Mouse (Mus musculus) heart, postnatal 10 days (tissue): Measurements from ENCODE around the gene Ndufa13. TPM values are rescaled to one million over a fixed set of nuclear protein-coding genes. Genes with fewer than 3 reads are reported as not detected.

Experiments used
- DNase-seq, 2 experiments: peaks; one replicate each; pipeline ENCODE4 v3.0.0; 2021
- intact Hi-C: fragments of 180-260 bp; cut with DNase I; formaldehyde crosslinking; loops from one replicate; pipeline ENCODE4 v1.15.1; 2025
- total RNA-seq, 2 experiments: library from RNA; stranded (reverse); gene quantifications; 2 replicates each; pipeline ENCODE4 v1.2.3; 2021

The Ndufa13 gene
- total RNA-seq, 2 experiments from 2014 or later: 376 to 397 TPM

DNA sequence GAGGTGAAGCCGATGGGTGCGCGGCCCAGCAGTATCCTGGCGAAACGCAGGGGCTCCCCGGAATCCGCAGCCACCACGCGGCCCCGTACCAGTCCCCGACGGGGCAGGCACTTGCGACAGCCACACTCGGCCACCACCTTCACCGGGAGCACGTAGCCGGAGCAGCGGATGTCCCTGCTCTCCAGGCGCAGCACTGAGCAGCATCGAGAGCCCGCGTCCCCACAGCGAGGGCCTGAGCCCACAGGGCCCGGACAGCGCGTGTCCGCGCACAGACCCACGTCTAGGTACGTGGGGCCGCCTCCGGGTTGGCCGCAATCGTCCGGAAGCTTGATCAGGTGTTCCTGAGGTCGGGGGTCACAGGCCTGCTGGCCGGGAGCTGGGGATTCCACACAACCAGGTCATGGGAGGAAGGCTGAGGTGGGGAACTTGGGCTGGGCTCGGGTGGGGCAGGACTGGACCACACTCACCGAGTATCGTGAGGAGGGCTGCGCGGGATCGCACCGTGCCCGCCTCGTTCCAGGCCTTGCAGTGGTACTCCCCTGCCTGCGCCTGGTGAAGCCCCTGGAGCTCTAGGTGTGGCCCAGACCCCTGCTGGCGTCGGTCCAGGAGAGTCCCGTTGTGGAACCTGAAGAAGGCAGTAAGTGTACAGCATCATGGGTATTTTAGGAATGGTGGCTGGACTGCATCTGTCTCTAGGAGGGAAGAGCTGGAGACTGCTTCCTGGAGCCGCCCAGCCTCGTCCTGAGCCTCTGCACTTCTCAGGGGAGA, 19.3 kb downstream of the Ndufa13 start:
- no peak for DNase-seq
- intact Hi-C loops: no loop called here

DNA sequence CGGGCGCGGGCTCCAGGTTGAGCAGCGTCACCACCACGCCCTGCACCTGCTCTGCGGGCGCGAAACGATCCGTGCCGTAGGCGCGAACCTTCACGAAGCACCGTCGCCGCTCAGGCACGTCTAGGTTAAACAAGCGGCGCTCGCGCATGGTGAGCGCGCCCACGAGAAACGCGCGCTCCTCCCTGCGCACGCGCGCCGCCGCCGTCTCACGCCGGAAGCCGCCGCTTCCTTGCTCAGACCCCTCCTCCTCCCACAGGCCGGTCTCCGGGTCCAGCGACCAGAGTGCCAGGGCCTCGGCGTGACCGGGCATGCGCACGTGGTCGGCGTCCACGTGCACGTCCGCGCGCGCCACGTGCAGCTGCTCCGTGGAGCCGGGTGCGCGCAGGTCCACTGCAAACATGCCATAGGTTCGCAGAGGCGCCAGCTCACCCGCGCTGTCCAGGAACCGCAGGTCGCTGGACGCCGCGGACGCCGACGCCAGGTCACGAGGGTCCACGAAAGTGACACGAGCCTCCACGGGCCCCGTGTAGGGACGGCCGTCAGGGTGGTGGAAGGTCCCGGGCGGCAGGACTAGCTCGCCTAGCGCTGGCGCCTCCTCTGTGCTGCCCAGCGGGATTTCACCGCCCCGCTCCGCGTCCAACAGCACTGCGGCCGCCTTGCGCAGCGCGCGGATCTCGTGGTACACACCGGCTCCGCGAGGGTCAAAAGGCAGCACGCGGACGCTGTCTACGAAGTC, 20.2 kb downstream of the Ndufa13 start:
- peak; percentile 68 to 74 for DNase-seq
- intact Hi-C loops: no loop called here

DNA sequence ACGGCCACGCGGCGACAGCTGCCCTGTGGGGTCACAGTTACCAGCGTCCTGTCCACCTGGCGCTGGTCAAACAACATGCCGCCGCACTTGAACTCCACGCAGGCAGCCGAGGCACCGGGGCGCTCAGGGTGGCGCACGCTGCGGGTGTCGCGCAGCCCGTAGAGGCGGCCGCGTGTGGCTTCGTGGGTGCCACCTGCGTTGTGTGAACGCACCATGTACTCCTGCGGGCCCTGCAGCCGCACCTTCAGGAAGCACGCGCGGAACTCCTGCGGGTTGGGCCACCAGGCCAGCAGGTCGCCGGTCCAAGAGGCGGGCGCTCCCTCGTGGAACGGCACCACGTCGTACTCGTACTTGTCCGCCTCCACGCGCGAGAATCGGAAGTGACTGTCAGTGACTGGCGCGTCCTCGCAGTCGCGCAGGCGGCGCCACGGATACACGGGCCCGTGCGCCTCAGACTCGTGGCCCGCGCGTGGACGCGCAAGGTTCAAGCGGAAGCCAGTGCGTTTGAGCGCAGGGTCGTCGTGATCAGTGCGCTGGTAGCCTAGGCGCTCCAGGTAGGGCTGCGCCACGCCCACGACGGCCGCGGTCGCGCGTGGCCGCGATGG, 21.0 kb downstream of the Ndufa13 start:
- DNase-seq: no peak
- intact Hi-C loops: no loop called here

DNA sequence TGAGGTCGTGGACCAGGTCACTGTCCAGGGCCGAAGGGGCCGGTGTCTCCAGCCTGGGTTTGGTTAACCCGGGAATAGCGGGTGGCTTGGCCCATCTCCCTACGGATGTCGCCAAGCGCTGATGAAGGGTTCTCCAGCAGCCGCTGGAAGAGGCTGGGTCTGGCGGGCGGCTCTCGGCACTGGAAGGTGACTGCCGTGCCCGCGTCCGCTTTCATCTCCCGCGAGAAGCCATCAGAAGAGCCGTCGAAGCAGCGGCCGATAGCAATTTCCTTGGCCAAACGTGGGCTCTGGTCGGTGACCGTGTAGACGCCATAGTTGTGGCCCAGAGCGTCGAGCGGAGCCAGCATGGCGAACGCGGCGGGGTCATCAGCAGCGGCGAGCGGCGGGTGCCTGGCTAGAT, 21.5 kb downstream of the Ndufa13 start:
- intact Hi-C loops: no loop called here
- no peak for DNase-seq

DNA sequence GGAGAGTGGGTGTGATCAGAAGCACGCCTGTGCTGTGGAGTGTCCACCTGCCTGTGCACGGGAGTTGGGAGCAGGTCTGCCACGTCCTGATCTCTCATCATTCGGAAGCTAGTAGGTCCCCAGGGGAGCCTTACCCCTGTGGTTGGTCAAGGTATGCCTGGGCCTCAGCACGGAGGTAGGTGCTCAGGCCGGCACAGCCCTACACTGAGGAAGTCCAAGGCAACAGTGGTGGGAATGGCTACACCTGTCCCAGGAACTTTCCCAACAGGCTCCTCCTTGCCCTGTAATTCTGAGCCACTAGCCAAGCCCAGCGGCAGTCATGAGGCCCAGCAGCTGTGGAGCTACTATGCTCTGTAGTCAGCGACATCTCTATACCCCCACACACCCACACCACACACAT, 22.7 kb downstream of the Ndufa13 start:
- intact Hi-C loops: no loop called here
- DNase-seq: no peak

DNA sequence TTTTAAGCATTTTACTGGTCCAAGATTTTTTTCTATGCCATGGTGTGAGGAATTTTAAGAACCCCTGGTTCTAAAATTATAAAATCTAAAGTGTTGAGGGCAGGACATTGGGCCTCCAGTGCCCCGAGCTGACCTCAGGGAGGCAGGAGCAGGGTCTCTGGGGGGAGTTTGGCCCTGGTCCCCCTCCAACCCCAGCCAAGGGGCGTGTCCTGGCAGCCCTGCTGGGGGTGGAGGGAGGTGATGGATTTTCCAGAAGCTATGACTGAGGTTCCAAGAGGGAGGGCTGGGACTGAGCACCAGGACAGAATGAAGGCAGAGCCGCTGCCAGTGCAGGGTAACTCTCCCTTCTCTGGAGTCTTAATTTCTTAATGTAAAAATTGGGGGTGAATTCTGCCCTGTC, 24.4 kb downstream of the Ndufa13 start:
- intact Hi-C loops: no loop called here
- DNase-seq: no peak

DNA sequence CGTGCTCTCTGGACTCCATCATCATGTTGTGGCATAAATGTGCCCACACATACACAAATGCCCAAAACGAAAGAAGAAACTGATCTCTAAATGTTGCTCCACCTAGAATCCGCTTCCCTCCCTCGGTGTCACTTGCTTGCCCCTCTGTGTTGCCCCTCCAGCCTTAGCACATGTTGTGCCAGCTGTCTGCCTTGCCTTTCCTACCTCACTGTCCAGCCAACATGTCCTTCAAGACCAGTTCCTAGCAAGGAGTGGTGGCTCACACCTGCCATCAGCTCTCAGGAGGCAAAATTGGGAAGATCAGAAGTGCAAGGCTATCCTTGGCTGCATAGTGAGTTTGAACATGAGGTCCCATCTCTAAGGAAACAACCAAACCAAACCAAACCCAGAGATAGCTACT, 25.0 kb downstream of the Ndufa13 start:
- intact Hi-C loops: no loop called here
- DNase-seq: no peak

DNA sequence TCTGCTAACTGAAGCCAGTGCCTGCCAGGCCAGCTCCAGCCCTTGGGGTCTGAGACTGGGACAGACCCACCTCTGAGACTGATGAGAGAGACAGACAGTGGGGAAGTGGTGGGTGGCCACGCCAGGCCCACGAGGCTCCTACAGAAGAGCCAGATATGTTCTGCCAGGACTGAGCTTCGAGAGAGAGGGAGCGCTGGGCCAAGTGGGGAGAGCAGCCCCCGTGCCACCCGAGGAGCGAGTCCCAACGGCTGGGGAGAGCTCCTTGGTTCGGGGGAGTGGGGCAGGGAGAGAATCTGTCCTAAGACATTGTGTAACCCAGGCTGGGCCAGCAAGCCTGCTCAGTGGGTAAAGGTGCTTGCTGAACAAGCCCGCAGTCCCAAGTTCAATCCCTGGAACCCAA, 25.4 kb downstream of the Ndufa13 start:
- intact Hi-C loops: no loop called here
- DNase-seq: no peak

DNA sequence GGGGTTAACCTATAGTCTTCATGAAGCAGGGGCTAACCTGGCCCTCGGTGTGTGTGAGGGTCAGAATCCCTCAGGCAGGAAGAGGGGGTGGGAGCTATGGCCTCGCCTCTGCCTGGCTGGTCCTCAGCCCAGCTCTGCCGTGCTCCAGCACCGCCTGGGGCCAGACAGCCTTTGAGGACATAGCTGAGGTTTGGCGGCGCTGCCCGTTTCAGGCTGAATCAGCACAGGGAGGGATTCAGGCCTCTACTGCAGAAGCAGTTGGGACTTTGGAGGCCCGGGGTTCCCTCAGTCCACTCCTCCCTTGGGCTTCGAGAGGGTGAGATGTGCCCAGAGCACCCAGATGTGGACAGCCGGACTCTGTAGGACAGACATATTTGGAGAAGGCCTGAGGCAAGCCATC, 26.3 kb downstream of the Ndufa13 start:
- no peak for DNase-seq
- intact Hi-C loops: no loop called here

DNA sequence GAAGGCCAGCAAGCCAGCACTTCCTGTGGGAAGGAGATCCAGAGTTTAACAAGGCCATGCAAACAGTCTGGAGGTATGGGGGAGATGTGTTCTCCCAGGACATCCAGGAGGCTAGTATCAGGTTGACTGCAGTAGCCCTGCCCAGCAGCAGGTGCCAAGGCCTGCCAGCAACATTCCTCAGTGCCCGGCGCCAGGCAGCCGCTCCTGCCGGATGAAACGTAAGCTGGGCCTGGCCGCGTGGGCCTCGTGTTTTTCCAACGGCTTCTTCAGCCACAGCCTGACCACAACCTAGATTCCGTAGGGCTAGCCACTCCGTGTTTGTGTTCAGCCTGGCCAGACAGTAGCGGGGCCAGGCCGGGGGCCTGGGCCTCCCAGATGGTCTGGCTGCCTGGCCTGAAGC, 27.7 kb downstream of the Ndufa13 start:
- intact Hi-C loops: loop anchor here (1.0 to 5.0 kb wide), 3 partner anchors 39 to 292 kb away; partner anchors contain the start of gene Zfp868
- no peak for DNase-seq

DNA sequence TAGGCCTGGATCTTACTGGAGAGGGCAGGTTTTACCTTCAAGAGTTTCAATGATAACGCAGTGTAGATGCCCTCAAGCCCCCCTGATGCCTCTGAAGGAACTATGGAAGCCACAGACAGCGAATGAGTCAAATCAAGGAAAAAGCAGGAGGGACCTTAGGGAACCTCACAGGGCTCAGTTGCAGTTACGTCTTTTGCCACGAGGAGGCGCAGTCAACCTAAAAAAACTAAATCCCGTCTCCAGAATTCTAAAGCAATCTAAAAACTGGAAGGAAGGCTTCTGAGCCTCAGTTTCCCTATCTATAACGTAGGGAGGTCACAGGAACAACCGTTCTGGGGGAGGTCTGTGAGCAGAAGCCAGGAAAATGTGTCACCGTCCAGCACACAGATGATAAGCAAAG, 28.2 kb downstream of the Ndufa13 start:
- intact Hi-C loops: loop anchor here (1.0 to 5.0 kb wide), 3 partner anchors 39 to 293 kb away; partner anchors contain the start of gene Zfp868
- peak; percentile 69 to 84 for DNase-seq

DNA sequence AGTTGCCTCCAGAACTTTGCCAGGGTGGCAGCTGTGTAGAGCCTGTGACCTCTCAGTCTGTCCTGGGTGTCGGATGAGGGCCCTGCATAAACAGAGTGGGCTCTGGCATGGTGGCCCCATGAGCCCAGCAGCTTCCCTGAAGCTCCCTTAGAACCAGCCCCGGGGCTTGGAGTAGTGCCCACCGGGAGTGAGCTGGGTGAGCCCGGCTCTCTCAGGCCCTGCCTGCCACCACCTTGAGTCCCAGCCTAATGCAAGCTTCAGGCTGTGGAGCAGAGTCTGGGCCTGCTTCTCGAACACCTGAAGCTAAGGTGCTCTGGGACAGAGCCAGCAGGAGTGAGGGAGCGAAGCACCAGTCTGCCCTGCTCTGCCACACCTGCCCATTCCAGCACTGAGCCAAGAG, 31.5 kb downstream of the Ndufa13 start:
- no peak for DNase-seq
- intact Hi-C loops: loop anchor here (5.0 kb wide), 1 partner anchor 244 kb away; the partner anchor contains the start of gene Zfp868

DNA sequence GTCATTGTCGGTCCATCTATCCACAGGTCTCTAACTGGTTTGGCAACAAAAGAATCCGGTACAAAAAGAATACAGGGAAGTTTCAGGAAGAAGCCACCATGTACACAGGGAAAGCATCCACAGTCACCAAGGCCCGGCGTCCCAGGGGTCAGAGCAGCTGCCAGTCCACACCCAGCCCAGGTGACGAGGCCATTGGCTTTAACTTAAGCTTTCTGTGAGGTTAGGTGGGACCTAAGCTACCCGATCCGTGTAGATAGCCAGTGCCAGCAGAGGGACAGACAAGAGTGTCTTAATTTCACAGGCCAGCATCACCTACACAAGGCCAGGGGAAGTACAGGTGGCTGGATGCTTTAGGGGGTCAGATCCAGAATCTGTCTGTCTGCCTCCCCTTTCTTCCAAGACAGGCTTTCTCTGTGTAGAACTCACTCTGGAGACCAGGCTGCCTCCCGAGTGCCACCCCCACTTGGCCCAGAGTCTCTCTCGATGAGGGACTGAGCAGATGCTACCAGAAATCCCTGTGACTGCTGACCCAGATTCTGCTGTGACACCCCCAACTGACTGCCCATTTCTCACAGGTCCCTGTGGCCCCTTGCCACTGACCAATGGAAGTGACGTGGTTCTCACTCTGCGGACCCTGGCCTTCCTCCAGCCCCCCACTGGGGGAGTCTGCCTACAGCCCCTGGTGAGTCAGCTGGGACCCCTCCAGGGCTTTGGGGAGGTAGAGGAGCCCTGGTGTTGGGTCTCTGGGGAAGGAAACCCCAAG, 32.2 kb downstream of the Ndufa13 start:
- intact Hi-C loops: loop anchor here (5.0 kb wide), 1 partner anchor 243 kb away; the partner anchor contains the start of gene Zfp868

DNA sequence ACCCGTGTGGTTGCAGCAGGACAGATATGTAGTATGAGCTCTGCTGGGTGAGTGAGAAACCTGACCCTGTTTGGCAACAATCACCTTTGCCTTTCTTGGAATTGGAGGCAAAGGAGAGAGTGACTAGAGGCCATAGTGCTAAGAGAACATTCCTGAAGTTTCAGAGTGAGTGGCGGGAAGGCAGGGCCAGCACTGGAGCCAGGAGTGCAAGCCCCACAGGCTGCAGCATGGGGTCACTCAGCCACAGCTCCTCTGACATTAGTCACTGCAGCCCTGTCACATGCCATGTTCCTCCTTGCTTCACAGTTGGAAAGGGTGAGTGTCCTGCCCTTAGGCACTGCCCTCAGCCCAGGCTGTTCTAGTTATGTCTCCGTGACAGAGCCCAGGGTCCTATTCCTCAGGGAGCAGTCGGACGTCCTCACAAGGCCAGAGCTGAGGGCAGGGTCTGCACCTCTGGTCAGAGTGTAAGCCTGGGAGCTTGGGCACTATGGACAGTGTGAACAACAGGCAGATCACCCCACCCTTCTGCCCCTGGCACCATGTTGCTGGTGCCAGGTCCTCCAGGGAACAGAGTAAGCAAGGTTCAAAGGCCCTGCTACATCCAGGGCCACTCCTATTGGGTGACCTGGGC, 34.5 kb downstream of the Ndufa13 start:
- peak in 1 of 2 experiments; percentile 20 for DNase-seq
- intact Hi-C loops: no loop called here

More for the DNA sequence above, 32.2 kb downstream of the Ndufa13 start:
- no peak for DNase-seq

DNA sequence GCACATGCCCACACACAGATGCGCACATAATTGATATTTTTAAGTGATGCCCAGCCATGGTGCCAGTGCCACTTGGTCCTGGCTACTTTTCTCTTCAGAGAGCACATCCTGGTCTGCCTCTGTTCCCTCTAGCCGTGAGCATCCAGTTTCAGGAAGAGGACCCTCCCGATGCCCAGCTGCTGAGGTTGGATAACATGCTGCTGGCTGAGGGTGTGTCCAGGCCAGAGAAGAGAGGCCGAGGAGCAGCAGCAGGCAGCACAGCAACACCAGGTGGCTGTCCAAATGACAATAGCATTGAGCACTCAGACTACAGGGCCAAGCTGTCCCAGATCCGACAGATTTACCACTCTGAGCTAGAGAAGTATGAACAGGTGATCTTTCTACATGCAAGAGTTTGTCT, 38.2 kb downstream of the Ndufa13 start:
- intact Hi-C loops: no loop called here
- DNase-seq: no peak

DNA sequence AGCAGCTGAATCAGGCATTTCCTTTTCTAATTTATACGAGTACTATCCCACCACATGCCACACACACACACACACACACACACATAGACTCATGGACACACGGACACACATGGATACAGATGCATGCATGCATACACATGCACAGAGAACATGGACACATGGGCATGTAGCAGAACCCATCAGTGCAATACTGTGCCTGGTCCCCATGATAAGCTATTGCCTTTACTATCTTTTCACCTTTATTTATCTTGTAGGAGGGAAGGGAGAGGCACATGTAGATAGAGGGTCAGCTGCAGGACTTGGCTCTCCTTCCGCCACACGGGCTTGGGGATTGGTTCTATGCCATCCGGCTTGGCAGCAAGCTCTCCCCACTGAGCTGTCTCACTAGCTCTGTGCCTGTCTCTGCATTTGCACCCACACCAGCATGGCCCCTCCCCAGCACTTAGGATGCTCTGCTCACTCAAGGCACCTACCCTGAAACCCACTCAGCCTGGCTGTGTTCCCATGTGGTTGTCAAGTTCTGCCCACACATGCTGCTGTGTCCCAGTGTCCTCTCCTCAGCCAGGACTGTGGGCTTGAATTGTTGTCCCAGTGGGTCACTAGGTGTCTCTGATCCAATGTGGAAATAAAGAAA, 38.9 kb downstream of the Ndufa13 start:
- intact Hi-C loops: loop anchor here (2.0 kb wide), 1 partner anchor 27 kb away; no protein-coding TSS in a partner anchor
- no peak for DNase-seq

DNA sequence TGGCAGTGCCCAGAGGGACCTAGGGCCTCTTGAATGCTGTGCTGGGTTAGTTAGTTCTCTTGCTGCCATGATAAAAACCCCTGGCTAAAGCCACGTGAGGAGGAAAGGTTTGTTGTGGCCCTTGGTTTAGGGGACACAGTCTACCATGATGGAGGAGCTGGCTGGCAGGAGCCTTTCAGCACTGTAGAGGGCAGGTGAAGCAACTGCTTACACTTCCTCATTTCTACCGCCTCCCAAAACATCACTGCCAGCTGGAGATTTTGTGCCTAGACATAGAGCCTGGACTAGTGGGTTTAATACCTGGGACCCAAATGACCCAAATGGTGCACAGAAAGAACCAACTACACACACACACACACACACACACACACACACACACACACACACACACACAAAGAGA, 41.1 kb downstream of the Ndufa13 start:
- intact Hi-C loops: no loop called here

DNA sequence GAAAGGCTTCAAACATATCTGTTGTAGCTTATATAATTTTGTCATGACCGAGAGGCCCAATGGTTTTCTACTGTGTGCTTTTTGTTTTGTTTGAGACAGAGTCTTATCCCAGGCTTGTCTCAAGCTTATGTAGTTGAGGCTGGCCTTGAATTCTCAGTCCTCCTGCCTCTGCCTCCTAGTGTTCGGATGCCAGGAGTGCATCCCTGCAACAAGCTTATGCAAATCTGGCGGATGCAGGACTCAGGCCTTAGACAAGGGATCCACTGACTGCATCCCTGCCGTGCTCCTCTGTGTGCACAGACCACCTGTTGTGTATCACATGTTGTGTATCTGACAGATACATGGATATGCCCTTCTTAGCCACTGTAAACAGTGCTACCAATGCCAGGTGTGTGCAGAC, 41.6 kb downstream of the Ndufa13 start:
- DNase-seq: no peak
- intact Hi-C loops: no loop called here

More for the DNA sequence above, 41.1 kb downstream of the Ndufa13 start:
- no peak for DNase-seq

DNA sequence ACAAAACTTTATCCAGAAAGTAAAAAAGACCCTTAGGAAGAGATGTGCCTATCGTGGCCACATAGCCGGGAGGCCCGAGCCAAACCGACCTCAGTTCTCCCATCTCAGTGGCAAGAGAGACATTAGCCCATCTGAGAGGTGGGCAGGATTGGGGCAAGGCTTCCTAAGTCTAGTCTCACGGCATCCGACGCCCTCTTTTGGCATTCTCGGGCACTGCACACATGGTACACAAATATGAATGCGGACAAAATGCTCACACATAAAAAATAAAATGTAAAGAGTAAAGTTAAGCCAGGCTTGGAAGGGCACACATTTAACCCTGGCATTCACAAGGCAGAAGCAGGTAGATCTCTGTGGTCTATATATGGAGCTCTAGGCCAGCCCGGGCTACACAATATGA, 48.5 kb downstream of the Ndufa13 start:
- intact Hi-C loops: no loop called here
- DNase-seq: no peak
